Mouse (Mus musculus): ENCODE data around the gene Cldn4. TPM values are rescaled to one million over a fixed set of nuclear protein-coding genes. Genes with fewer than 3 reads are reported as not detected.
"Not testable (repeated sequence)": the region's sequence is repeated elsewhere in the genome, so short reads cannot be mapped to it uniquely, and the experiment has no call there.

Cldn4 gene
- polyA plus RNA-seq, 1 experiment = 0.21 TPM

DNA sequence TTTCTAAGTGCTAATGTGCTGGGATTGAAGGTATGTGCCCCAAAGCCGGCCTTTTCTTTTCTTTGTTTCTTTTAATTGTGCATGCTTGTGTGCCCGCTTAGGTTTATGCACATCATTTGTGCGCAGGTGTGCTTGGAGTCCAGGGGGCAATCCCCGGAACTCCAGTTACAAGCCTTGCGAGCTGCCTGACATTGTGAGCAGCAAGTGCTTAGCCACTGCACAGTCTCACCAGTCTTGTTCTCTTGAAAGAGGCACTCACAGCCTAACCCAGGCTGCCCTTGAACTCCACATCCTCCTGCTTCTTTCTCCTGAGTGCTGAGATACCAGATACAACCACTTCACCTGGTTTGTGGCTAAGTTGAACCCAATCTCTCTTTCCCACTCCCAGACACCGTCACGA is 26.8 kb upstream of the Cldn4 start:
- Histone ChIP-seq H3K27ac (ENCODE audit: control insufficient read depth, insufficient read depth, low read depth, low read length) (no peak overlapping the region), H3K4me3 (ENCODE audit: control insufficient read depth, low read depth, low read length) (no peak overlapping the region), H3K4me1 (ENCODE audit: control insufficient read depth, insufficient read depth, low read length) (no peaks in the 10 kb centered on the region), H3K27me3 (ENCODE audit: control insufficient read depth, insufficient read depth, low read length) (no peaks in the 10 kb centered on the region), H3K36me3 (ENCODE audit: control insufficient read depth, insufficient read depth, low read length) (no peaks in the 10 kb centered on the region)
- TF ChIP-seq POLR2A (IDR thresholded peaks at IDR 0.05; ENCODE audit: control insufficient read depth, low read depth, low read length) = no peak

DNA sequence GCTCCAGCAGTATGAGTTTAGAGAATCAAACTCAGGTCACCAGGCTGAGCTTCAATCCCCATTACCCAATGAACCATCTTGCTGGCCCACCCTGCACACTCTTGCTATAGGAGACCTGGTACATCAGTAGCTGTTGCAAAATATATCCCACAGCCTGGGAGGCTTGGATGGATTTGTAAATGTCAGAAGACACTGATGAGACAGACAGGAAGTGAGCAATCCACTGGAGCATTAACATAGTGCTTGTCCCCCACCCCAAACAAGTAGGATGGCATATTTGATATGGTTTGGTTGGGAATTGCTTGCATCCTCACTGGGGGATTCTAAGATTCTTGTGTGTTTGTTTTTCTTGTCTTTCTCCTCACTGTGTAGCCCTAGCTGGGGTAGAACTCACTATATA is 26.3 kb upstream of the Cldn4 start:
- Histone ChIP-seq H3K4me3 (ENCODE audit: control insufficient read depth, low read depth, low read length) (no peak overlapping the region), H3K4me1 (ENCODE audit: control insufficient read depth, insufficient read depth, low read length) (no peaks in the 10 kb centered on the region), H3K36me3 (ENCODE audit: control insufficient read depth, insufficient read depth, low read length) (no peaks in the 10 kb centered on the region), H3K27ac (ENCODE audit: control insufficient read depth, insufficient read depth, low read depth, low read length) (no peak overlapping the region), H3K27me3 (ENCODE audit: control insufficient read depth, insufficient read depth, low read length) (no peaks in the 10 kb centered on the region)
- no peak for TF ChIP-seq POLR2A (IDR thresholded peaks at IDR 0.05; ENCODE audit: control insufficient read depth, low read depth, low read length)
- no peak for TF ChIP-seq CTCF (IDR thresholded peaks at IDR 0.05; ENCODE audit: control insufficient read depth, insufficient read depth, insufficient replicate concordance, low read depth, low read length)

GRCm38 (mm10) chr5:134970671-134971070 is 23.9 kb upstream of the Cldn4 start:
- Histone ChIP-seq H3K27me3 (ENCODE audit: control insufficient read depth, insufficient read depth, low read length) (no peaks in the 10 kb centered on the region), H3K4me1 (ENCODE audit: control insufficient read depth, insufficient read depth, low read length) (peaks cover 14% of the 10 kb centered on the region), H3K4me3 (ENCODE audit: control insufficient read depth, low read depth, low read length) (no peak overlapping the region), H3K36me3 (ENCODE audit: control insufficient read depth, insufficient read depth, low read length) (no peaks in the 10 kb centered on the region), H3K27ac (ENCODE audit: control insufficient read depth, insufficient read depth, low read depth, low read length) (no peak overlapping the region)
- no peak for TF ChIP-seq CTCF (IDR thresholded peaks at IDR 0.05; ENCODE audit: control insufficient read depth, insufficient read depth, insufficient replicate concordance, low read depth, low read length)
- no peak for TF ChIP-seq POLR2A (IDR thresholded peaks at IDR 0.05; ENCODE audit: control insufficient read depth, low read depth, low read length)

GRCm38 (mm10) chr5:134967164-134967944 is 20.6 kb upstream of the Cldn4 start:
- no peak overlapping the region for H3K4me3 ChIP-seq (ENCODE audit: control insufficient read depth, low read depth, low read length)
- peaks cover 22% of the 10 kb centered on the region for H3K4me1 ChIP-seq (ENCODE audit: control insufficient read depth, insufficient read depth, low read length)
- no peaks in the 10 kb centered on the region for H3K36me3 ChIP-seq (ENCODE audit: control insufficient read depth, insufficient read depth, low read length)
- H3K27me3 ChIP-seq (ENCODE audit: control insufficient read depth, insufficient read depth, low read length) = no peaks in the 10 kb centered on the region
- H3K27ac ChIP-seq (ENCODE audit: control insufficient read depth, insufficient read depth, low read depth, low read length) = no peak overlapping the region
- TF ChIP-seq CTCF (IDR thresholded peaks at IDR 0.05; ENCODE audit: control insufficient read depth, insufficient read depth, insufficient replicate concordance, low read depth, low read length) (no peak), POLR2A (IDR thresholded peaks at IDR 0.05; ENCODE audit: control insufficient read depth, low read depth, low read length) (no peak)

DNA sequence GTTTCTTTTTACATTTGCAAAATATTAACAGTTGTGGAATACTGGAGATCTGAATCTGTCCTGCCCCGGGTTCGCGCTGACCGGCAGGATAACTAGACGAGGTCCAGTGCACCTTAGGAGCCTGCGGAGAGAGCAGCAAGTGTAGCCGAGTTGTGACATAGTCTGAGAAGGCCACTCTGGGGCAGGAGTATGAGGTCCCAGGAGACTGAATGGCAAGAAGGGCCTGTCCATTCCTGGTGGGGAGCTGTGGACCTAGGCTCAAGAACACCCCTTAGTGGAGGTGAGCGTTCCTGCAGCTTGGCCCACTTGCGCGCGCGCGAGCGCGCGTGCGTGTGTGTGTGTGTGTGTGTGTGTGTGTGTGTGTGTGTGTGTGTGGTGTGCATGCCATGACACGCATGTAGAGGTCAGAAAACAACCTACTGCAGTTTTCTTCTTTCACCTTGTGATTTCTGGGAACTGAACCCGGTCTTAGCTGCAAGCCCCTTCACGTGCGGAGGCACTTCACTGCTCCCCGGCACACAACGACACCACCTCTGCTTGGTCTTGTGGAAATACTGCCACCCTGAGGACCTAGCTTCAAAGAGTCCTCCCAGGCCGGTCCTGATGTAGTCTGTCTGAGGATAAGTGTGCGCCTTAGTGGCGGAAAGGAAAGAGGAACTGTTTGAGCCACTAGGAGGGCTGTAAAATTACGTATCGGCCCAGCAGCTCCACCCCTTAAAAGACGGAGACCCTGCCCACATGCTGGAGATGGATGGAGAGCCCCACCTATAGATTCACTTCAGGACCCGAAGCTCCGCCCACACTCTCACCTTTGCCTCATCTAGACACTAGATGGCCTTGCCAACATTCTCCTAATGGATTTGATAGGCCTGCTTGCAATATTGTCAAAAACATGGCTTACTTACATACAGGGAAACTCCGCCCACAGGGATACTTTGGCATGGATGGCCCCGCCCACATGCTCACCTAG is 19.4 kb upstream of the Cldn4 start:
- Histone ChIP-seq H3K27ac (ENCODE audit: control insufficient read depth, insufficient read depth, low read depth, low read length) (no peak overlapping the region), H3K36me3 (ENCODE audit: control insufficient read depth, insufficient read depth, low read length) (no peaks in the 10 kb centered on the region), H3K4me1 (ENCODE audit: control insufficient read depth, insufficient read depth, low read length) (peaks cover 22% of the 10 kb centered on the region), H3K4me3 (ENCODE audit: control insufficient read depth, low read depth, low read length) (peak overlapping the region; percentile 12), H3K27me3 (ENCODE audit: control insufficient read depth, insufficient read depth, low read length) (no peaks in the 10 kb centered on the region)
- TF ChIP-seq POLR2A (IDR thresholded peaks at IDR 0.05; ENCODE audit: control insufficient read depth, low read depth, low read length) = no peak
- peak; percentile 34; the same call in 1 of the 2 replicates for TF ChIP-seq CTCF (IDR thresholded peaks at IDR 0.05; ENCODE audit: control insufficient read depth, insufficient read depth, insufficient replicate concordance, low read depth, low read length)

DNA sequence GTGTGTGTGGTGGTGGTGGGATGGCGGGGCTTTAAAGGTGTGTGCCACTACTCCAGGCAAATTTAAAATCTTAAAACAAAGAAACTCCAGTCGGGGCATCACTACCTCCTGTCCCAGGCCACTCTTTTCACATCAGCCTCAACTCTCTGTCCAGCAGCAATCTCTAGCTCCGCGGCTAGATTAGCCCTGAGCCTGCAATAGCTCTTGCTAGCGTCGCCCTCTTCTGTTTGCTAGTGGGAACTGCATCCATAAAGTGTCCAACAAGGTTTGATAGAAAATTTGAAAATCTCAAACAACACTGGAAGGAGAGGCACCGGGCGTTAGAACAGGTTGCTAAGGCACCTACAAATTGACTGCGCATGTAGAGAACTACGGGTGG is 18.7 kb upstream of the Cldn4 start:
- H3K4me3 ChIP-seq (ENCODE audit: control insufficient read depth, low read depth, low read length) = no peak overlapping the region
- no peak for TF ChIP-seq POLR2A (IDR thresholded peaks at IDR 0.05; ENCODE audit: control insufficient read depth, low read depth, low read length)
- peak; percentile 44; the same call in 1 of the 2 replicates for TF ChIP-seq CTCF (IDR thresholded peaks at IDR 0.05; ENCODE audit: control insufficient read depth, insufficient read depth, insufficient replicate concordance, low read depth, low read length)
- no peaks in the 10 kb centered on the region for H3K36me3 ChIP-seq (ENCODE audit: control insufficient read depth, insufficient read depth, low read length)
- peaks cover 22% of the 10 kb centered on the region for H3K4me1 ChIP-seq (ENCODE audit: control insufficient read depth, insufficient read depth, low read length)
- H3K27me3 ChIP-seq (ENCODE audit: control insufficient read depth, insufficient read depth, low read length) = no peaks in the 10 kb centered on the region
- H3K27ac ChIP-seq (ENCODE audit: control insufficient read depth, insufficient read depth, low read depth, low read length) = no peak overlapping the region

GRCm38 (mm10) chr5:134964655-134965054 is 17.9 kb upstream of the Cldn4 start:
- not testable (repeated sequence) for H3K36me3 ChIP-seq (ENCODE audit: control insufficient read depth, insufficient read depth, low read length); H3K4me3 ChIP-seq (ENCODE audit: control insufficient read depth, low read depth, low read length); H3K27ac ChIP-seq (ENCODE audit: control insufficient read depth, insufficient read depth, low read depth, low read length); H3K27me3 ChIP-seq (ENCODE audit: control insufficient read depth, insufficient read depth, low read length)
- peaks cover 22% of the 10 kb centered on the region for H3K4me1 ChIP-seq (ENCODE audit: control insufficient read depth, insufficient read depth, low read length)
